Mouse (Mus musculus) erythroid progenitor cell, adult 5-6 weeks (primary cell): ENCODE results near the gene Wnt10a. TPM values are rescaled to one million over a fixed set of nuclear protein-coding genes. Genes with fewer than 3 reads are reported as not detected.
A peak's percentile ranks its signal among the peaks of the same experiment; 100 is the strongest.
"Not testable (repeated sequence)": the region's sequence is repeated elsewhere in the genome, so short reads cannot be mapped to it uniquely, and the experiment has no call there.

ENCODE experiments used
- ATAC-seq: replicated peaks from 2 replicates; pipeline ENCODE4 v1.8.0; 2016; ENCODE audit warnings: moderate number of reproducible peaks, mild to moderate bottlenecking, moderate TSS enrichment, inconsistent platforms; ENCODE audit not compliant: poor library complexity, low FRiP score, severe bottlenecking
- total RNA-seq, 2 experiments: library from RNA; stranded (forward) in 1 of 2; stranded (reverse) in 1 of 2; fragments of 150-400 nt in 1 of 2; fragments of 186-747, 209-891 nt in 1 of 2; gene quantifications; 2 replicates each; pipeline versions ENCODE4 v1.2.3 to v1.2.4; 2015 to 2017; ENCODE audit warnings: low replicate concordance in 2 of 2

Gene Wnt10a
- total RNA-seq, 2 experiments from 2014 or later, result not detected

- no peak for ATAC-seq
These were observed 16.8 kb downstream of the Wnt10a start for GRCm38 (mm10) chr1:74808078-74808477.

GRCm38 (mm10) chr1:74809007-74809406, 17.7 kb downstream of the Wnt10a start:
- ATAC-seq, result no peak

- no peak for ATAC-seq
These were observed 23.8 kb downstream of the Wnt10a start for GRCm38 (mm10) chr1:74814931-74815647.

- ATAC-seq, result not testable (repeated sequence)
These were observed 24.6 kb downstream of the Wnt10a start for GRCm38 (mm10) chr1:74815965-74816364.

- peak; percentile 72 for ATAC-seq
These were observed 25.4 kb downstream of the Wnt10a start for GRCm38 (mm10) chr1:74816612-74817199.

GRCm38 (mm10) chr1:74817219-74817618, 25.9 kb downstream of the Wnt10a start:
- ATAC-seq, result no peak

- no peak for ATAC-seq
These were observed 27.2 kb downstream of the Wnt10a start for GRCm38 (mm10) chr1:74818509-74818908.

DNA sequence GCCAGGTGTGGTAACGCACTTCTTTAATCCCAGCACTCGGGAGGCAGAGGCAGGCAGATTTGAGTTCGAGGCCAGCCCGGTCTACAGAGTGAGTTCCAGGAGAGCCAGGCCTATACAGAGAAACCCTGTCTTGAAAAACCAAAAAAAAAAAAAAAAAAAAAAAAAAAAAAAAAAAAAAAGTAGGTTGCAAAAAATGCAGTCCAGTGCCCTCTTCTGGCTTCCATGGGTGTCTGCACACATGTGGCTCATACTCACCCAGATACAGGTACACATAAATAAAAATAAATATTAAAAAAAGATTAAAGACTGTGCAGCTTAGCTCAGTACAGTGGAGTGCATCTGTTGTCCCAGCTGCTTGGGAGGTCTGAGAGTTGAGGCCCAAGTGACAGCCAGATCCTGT, 32.3 kb downstream of the Wnt10a start:
- not testable (repeated sequence) for ATAC-seq

GRCm38 (mm10) chr1:74824518-74825302, 33.4 kb downstream of the Wnt10a start:
- ATAC-seq, result no peak

DNA sequence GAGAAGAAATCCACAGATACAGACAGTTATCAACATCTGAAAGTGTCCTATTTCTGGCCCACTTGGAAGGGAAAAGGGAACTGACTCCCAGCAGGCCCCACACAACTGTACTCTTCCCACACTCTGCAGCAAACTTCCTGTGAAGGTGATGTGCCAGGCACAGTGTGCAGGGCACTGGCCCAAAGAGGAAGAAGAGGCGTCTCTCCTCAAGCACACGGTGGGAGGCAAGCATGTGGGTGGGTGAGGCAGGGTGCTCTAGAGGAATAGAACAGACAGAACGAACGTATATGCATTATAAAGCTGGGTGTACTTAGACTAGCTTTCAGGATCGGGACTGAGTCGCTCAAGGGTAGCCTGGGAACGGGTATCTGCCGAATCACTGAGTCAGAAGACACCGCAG, 38.7 kb downstream of the Wnt10a start:
- no peak for ATAC-seq

GRCm38 (mm10) chr1:74833255-74833654, 41.9 kb downstream of the Wnt10a start:
- ATAC-seq, result no peak

- ATAC-seq, result no peak
These were observed 51.8 kb downstream of the Wnt10a start for GRCm38 (mm10) chr1:74843090-74843489.

GRCm38 (mm10) chr1:74846341-74846740, 55.0 kb downstream of the Wnt10a start:
- no peak for ATAC-seq

GRCm38 (mm10) chr1:74848946-74849345, 57.6 kb downstream of the Wnt10a start:
- no peak for ATAC-seq

DNA sequence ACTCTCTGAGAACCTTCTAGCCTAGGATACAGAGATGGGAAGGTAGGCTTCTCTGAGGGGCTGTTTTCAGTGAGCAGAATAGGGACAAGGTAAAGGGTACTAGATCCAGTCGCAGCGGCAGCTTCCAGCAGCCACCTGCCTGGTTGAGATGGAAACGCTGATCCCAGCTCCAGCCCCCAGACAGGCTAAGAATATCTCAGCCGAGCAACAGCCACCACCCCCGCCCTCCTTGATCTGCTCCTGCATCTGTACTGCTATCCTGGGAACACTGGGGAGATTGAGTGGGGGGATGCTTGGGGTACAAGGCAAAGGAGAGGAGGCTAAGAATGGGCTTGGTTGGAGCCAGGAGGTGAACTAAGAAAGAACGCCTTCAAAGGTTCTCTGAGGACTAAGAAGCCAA, 58.9 kb downstream of the Wnt10a start:
- no peak for ATAC-seq

DNA sequence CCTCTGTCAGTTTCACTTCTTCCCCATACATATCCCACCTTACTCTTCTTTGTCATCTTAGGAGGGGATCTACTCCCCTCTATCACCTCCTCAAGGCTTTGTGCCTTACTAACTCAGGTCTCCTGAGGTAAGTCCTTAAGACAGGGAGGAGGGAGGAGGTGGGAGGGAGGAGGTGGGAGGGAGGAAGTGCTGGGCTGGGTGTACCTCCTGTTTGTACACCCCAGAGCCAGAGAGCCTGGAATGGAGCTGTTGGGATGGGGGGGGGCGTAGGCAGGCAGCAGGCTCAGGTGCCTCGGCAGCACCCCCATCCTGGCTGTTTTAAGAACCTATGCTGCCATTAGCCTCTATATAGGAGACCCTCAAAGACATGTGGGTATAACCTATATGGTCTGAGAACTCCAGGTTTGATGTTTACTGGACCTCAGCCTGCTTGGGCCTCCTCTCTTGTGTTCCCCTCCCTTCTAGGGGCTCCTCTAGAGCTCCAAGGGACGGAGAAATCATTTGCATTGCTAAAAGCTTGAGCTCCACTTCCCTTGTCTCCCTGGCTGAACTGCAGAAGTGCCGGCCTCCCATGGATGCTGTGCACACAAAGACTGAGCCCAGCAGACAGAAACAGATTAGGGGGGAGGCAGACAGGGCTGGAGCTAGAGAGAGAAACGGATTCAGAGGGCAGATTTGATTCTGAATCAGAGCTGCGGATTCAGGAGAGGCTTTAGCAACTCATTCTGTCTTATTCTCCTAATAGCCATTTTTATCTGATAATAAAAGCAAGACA, 59.9 kb downstream of the Wnt10a start:
- ATAC-seq, result no peak
